Mouse (Mus musculus): ENCODE results near the gene Sh3kbp1.

DNA sequence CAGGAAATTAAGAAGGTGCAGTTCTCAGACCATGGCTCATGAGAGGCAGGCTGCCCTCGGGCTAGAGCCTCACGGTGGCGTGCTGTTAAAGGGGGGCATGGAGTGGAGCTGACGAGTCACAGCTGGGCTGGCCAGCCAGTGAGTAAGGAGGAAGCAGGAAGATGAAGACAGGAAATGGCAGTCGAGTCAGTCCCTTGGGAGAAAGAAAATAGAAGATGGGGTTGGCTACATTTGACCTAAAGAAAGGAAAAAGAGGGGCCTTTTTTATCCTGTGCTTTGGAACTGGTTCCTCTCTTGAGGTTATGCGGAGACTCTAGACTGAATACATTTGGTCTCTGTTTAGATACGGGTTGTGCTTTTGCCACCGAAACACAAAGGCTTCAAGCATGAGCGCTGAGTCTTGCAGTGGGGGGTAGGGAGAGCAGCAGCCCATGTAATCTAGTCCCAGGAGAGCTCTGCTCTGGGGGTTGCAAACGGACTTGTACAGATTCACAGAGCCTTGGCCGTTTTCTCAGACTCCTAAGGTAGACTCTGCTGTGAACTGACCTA, 23.1 kb downstream of the Sh3kbp1 start:
- peak; percentile 18; the same call in 1 of the 2 replicates for TF ChIP-seq CTCF (IDR thresholded peaks at IDR 0.05)
- no peak for TF ChIP-seq EP300 (IDR thresholded peaks at IDR 0.05)
